Mouse (Mus musculus) right cerebral cortex, postnatal 14 days (tissue): ENCODE measurements around the gene Fbxl3.

Source experiments
- DNase-seq: peaks from one replicate; pipeline ENCODE4 v3.0.0; 2022

Gene Fbxl3

DNA sequence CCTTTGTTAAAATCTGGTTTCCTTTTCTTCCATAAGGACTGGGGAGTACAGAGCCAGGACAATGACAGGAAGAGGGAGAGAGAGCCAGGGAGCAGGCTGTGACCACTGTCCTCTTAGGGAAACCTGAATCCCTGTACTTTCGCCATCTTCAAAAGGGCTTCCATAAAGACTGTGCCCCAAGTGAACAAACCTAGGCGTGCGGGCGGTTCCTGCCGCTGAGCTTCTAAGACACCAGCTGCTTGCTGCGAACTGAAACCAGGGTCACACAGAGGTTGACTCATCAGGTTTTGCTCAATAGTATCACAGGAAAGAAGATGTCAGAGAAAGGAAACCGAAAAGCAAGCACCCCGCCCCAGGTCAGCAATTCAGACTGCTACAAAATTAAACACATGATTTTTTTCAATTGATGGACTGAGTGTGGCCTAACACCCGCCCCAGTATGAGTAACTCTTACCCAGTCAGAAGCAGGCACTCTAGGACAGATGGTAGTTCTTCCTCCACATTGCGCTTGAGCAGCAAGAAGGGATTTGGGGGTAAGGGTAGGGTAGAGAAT lies 66.0 kb downstream of the Fbxl3 start:
- no peak for DNase-seq
